Mouse (Mus musculus) neural tube, embryonic 12.5 days (tissue): Measurements from ENCODE around the gene Ovgp1. TPM values are rescaled to one million over a fixed set of nuclear protein-coding genes. Genes with fewer than 3 reads are reported as not detected.
"Not testable (repeated sequence)": the region's sequence is repeated elsewhere in the genome, so short reads cannot be mapped to it uniquely, and the experiment has no call there.

ENCODE experiments used
- ATAC-seq: fragments of 200-750 bp; cut with Nextera tagmentation; 2 replicates; pipeline ENCODE4 v1.8.0; 2017; ENCODE audit warnings: low read depth, mild to moderate bottlenecking, moderate TSS enrichment, moderate library complexity; ENCODE audit not compliant: low FRiP score
- H3K27ac ChIP-seq: fragments of 300-500 bp; sonication (generic); 2 replicates; pipeline ENCODE4 v1.5.1; 2016
- H3K27me3 ChIP-seq: fragments of 300-500 bp; sonication (generic); replicated peaks from 2 replicates; pipeline ENCODE4 v1.6.1; 2016; ENCODE audit warnings: mild to moderate bottlenecking
- H3K36me3 ChIP-seq: fragments of 300-500 bp; sonication (generic); 2 replicates; pipeline ENCODE4 v1.6.1; 2016; ENCODE audit warnings: mild to moderate bottlenecking
- H3K4me1 ChIP-seq: fragments of 300-500 bp; sonication (generic); 2 replicates; pipeline ENCODE4 v1.6.1; 2016
- H3K4me2 ChIP-seq: fragments of 300-500 bp; sonication (generic); replicated peaks from 2 replicates; pipeline ENCODE4 v1.6.1; 2016; ENCODE audit warnings: mild to moderate bottlenecking
- H3K4me3 ChIP-seq: fragments of 300-500 bp; sonication (generic); 2 replicates; pipeline ENCODE4 v1.5.1; 2016
- H3K9ac ChIP-seq: fragments of 300-500 bp; sonication (generic); 2 replicates; pipeline ENCODE4 v1.6.1; 2016; ENCODE audit warnings: mild to moderate bottlenecking
- H3K9me3 ChIP-seq: fragments of 300-500 bp; sonication (generic); 2 replicates; pipeline ENCODE4 v1.6.1; 2016; ENCODE audit warnings: mild to moderate bottlenecking
- WGBS: fragments of 180-500 bp; shearing (Covaris S2); methylation state at CpG from one replicate; pipeline ENCODE4 v1.1.7; 2016; 5-methylcytosine and 5-hydroxymethylcytosine counted together
- polyA plus RNA-seq: library from polyadenylated mRNA; unstranded; fragments of >200 nt; fragmentation: Nextera tagmentation; extraction: Ambion mirVana; gene quantifications from 2 replicates; pipeline ENCODE4 v1.2.1, GENCODE M21; 2016

Gene Ovgp1
- polyA plus RNA-seq, 1 experiment from 2014 or later, result 3.1 TPM

DNA sequence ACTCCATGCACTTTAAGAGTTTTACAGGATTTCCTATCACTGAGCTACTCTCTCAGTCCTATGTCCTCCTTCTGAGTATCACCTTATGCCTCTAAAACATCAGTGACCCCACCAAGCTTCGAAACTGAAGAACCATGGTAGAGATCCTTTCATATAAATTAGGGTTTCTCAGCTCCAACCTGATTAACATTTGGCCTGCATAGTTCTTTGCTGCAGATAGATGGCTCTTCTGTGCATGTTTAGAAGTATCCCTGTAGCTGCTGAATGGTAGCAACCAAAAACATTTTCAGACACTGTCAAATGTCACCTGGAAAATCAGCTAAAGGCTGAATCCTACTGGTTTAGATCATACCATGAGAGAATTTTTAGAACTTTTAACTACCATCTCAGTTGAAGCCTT, 16.3 kb upstream of the Ovgp1 start:
- H3K9me3 ChIP-seq, result no peaks in the 10 kb centered on the region
- H3K4me1 ChIP-seq, result peaks cover 23% of the 10 kb centered on the region
- no peak for ATAC-seq
- H3K27me3 ChIP-seq, result no peaks in the 10 kb centered on the region
- 95% methylated on average over 1 of the region's 1 CpGs for WGBS
- H3K27ac ChIP-seq, result no peak overlapping the region
- H3K4me2 ChIP-seq, result peak overlapping the region; percentile 77; the same call in 1 of the 2 replicates
- H3K4me3 ChIP-seq, result no peak overlapping the region
- peaks cover 31% of the 10 kb centered on the region for H3K36me3 ChIP-seq
- H3K9ac ChIP-seq, result no peak overlapping the region

DNA sequence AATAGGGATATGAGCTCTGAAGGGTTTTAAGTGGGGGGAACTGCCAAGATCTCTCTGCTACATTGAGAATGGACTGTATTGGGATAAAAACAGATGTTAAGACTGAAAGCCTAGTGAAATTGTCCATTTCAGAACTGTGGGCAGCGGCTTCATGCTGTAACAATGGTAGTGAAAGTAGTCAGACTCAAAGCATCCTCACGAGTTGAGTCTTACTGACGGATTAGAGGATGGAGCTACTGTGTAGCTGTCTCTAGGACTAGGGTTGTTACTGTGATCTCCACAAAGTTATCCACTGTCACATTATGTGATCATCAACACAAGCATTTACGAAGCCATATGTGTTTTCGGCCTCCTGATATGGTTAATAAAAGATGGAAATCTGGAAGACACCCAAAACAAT, 15.3 kb upstream of the Ovgp1 start:
- Histone ChIP-seq H3K4me2 (peak overlapping the region; percentile 77), H3K4me3 (peak overlapping the region; percentile 83), H3K27me3 (no peaks in the 10 kb centered on the region), H3K27ac (no peak overlapping the region), H3K9ac (peak overlapping the region; percentile 93), H3K9me3 (no peaks in the 10 kb centered on the region), H3K4me1 (peaks cover 23% of the 10 kb centered on the region), H3K36me3 (peaks cover 32% of the 10 kb centered on the region)
- no peak for ATAC-seq
- 47% methylated on average over 5 of the region's 5 CpGs for WGBS

DNA sequence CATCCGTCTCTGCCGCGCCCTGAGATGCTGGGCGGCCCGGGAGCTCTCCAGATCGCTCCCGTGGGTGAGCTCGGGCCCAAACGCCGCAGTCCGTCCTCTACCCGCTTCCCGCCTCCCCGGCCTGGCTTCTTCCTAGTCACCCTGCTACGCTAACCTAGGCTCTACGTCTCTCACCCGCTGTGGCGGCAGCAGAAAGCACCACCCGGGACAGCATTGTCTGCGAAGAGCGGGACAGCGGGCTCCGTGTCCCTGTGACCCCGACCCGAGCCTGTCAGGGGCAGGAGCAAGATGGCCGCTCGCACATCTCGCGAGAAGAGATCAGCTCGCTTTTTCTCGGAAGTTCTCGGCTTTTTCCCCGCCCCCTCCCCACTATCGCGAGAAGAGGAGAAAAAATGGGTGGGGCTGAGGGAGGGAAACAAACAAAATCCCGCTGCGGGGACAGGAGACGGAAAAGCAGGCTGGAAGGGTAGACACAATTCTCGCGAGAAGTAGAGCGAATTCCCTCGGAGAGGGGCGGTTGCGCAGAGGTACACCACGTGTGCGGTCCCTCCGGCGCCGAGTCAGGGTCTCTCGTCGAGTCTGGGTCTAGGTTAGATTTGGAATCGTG, 14.4 kb upstream of the Ovgp1 start, which contains the start of gene Wdr77:
Gene Wdr77, plus strand, starts transcription at position 396 of the 607 bp plus-strand sequence.
- peak within 1 kb of the TSS; percentile 89 for H3K4me2 ChIP-seq
- peaks cover 23% of the 10 kb centered on the region for H3K4me1 ChIP-seq
- H3K36me3 ChIP-seq, result peaks cover 36% of the 10 kb centered on the region
- WGBS, result under 1% methylated on average over 52 of the region's 52 CpGs
- peak; percentile 98 for ATAC-seq
- peak within 1 kb of the TSS; percentile 72 for H3K27ac ChIP-seq
- H3K9me3 ChIP-seq, result no peaks in the 10 kb centered on the region
- H3K9ac ChIP-seq, result peak within 1 kb of the TSS; percentile 93
- H3K4me3 ChIP-seq, result peak within 1 kb of the TSS; percentile 83
- H3K27me3 ChIP-seq, result no peaks in the 10 kb centered on the region

DNA sequence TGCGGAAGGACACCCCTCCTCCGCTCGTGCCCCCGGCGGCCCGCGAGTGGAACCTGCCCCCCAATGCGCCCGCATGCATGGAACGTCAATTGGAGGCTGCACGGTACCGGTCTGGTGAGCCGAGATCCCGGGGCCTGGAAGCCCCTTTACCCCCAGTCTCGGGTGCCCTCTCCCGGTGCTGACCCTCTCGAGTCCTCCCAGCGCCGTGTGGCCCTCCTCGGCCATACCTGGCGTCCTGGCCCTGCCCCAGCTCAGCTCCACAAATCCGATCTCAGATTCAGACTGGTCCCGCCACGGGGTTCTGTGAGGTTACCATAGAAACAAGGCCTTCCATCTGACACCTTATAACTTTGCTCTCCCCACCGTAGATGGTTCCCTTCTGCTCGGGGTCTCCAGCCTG, 13.9 kb upstream of the Ovgp1 start:
- Histone ChIP-seq H3K27me3 (no peaks in the 10 kb centered on the region), H3K36me3 (peaks cover 38% of the 10 kb centered on the region), H3K4me2 (peak overlapping the region; percentile 89), H3K9ac (peak overlapping the region; percentile 93), H3K27ac (no peak overlapping the region), H3K4me1 (peaks cover 23% of the 10 kb centered on the region), H3K9me3 (no peaks in the 10 kb centered on the region), H3K4me3 (peak overlapping the region; percentile 83)
- peak; percentile 84 for ATAC-seq
- under 1% methylated on average over 26 of the region's 26 CpGs for WGBS

DNA sequence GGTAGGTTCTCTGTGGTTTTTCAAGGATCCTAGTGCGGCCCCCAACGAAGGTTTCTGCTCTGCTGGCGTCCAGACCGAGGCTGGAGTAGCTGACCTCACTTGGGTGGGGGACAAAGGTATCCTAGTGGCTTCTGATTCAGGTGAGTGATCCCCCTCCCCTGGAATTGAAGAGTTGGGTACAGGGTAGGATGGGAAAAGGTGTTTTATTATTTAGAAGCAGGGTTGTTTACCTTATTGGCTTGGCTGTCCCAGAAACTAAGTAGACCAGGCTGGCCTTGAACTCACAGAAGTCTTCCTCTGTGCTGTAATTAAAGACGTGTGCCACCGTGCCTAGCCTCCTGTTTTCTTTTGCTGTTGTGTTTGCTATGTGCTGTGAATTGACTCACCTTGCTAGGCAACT, 13.5 kb upstream of the Ovgp1 start, which contains the start of gene Atp5f1:
Gene Atp5f1, minus strand, starts transcription at position 101 of the 400 bp plus-strand sequence.
- Histone ChIP-seq H3K27ac (peak within 1 kb of the TSS; percentile 72), H3K4me1 (peaks cover 23% of the 10 kb centered on the region), H3K4me2 (peak within 1 kb of the TSS; percentile 89), H3K36me3 (peaks cover 38% of the 10 kb centered on the region), H3K9ac (peak within 1 kb of the TSS; percentile 93), H3K9me3 (no peaks in the 10 kb centered on the region), H3K27me3 (no peaks in the 10 kb centered on the region), H3K4me3 (peak within 1 kb of the TSS; percentile 83)
- WGBS, result 5% methylated on average over 6 of the region's 6 CpGs
- no peak; the same call in 1 of the 2 replicates for ATAC-seq

DNA sequence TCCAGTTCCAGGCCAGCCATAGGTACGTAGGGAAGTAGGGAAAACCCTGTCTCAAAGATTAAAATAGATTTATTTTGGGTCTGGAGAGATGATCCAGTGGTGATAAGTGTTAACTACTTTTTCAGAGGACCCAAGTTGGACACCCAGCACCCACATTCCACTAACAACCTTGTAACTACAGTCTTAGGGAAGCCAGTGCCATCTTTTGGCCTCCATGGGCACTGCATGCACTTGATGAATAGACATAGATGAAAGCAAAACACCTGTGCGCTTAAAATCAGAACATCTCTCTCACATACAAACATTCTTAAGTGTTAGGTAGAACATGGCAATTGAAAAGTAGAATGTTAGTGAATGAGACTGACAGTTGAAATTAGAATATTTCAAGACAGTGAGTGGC, 12.8 kb upstream of the Ovgp1 start:
- H3K27ac ChIP-seq, result no peak overlapping the region
- no peak overlapping the region for H3K4me3 ChIP-seq
- H3K9me3 ChIP-seq, result no peaks in the 10 kb centered on the region
- peak overlapping the region; percentile 89 for H3K4me2 ChIP-seq
- peaks cover 42% of the 10 kb centered on the region for H3K36me3 ChIP-seq
- H3K27me3 ChIP-seq, result no peaks in the 10 kb centered on the region
- H3K4me1 ChIP-seq, result peaks cover 23% of the 10 kb centered on the region
- H3K9ac ChIP-seq, result no peak overlapping the region
- no peak for ATAC-seq
- 95% methylated on average over 2 of the region's 2 CpGs for WGBS

DNA sequence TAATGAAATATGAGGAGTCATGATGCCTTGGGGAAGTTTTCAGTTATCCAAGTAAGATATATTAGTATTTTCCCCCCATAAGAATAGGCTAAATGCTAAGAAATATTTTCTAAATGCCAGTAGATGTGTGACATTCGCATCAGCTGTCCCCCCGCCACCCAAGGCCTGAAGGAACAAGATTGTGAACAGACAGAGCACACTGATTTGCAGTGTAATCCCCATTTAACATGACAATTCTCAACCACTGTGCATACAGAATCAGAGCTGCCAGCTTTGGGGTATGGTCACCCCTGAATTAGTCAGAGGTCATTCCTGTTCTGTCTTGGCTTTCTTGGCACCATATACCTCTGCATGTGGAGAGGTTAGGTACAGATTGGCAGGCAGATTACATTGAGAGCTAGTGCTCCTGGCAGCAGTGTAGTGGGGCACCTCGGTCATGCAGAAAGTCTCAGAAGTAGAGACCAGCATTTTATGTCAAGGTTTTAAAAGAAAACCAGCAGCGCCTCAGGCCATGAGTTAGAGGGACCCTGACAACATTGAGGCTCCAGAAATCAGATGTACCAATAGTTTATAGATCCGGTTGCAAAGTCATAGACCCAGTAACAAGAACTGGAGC, 1.6 kb upstream of the Ovgp1 start:
- Histone ChIP-seq H3K4me1 (no peaks in the 10 kb centered on the region), H3K4me3 (no peak overlapping the region), H3K9me3 (no peaks in the 10 kb centered on the region), H3K4me2 (no peak overlapping the region), H3K36me3 (peaks cover 33% of the 10 kb centered on the region), H3K27me3 (no peaks in the 10 kb centered on the region), H3K27ac (no peak overlapping the region), H3K9ac (no peak overlapping the region)
- WGBS, result 83% methylated on average over 5 of the region's 5 CpGs
- no peak for ATAC-seq

DNA sequence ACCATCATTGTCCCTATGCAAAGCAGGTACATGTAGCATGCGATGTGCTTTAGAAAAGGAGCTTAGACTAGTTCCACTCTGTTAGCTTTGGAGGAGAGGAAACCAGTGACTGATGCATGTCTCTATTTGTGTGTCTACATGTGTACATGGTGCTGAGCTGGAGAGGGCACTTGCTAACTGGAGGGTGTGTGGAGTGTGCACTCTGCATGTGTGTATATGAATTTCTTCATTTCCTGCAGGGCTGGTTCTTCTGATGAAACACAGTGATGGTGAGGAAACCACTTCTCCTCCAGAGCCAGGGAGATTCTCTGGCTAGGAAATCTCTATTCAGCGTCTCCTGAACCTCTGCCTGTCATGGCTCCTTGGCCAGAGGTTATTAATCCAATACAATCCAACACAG, 663 bp downstream of the Ovgp1 start:
- H3K36me3 ChIP-seq, result peaks cover 11% of the 10 kb centered on the region

DNA sequence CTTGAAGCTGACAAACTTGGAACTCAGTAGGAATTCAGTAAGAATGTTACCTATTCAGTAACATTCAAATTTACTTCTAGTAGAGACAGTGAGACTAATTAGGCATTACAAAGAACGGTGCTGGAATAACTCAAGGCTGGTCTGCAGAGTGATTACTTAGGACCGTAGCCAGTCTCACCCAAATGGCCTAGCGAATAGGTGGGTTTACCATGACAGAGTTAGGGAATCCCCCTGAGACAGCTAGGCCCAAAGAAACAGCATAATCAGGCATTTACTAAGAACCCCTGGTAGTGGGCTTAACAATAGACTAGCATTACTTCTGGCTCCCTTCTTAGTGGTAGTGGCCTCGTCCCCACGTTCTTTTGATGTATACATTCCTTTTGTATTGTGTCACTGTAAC, 16.1 kb downstream of the Ovgp1 start:
- not testable (repeated sequence) for H3K36me3 ChIP-seq, H3K4me2 ChIP-seq, H3K27me3 ChIP-seq, ATAC-seq, H3K9ac ChIP-seq, H3K4me1 ChIP-seq, H3K27ac ChIP-seq, H3K4me3 ChIP-seq, H3K9me3 ChIP-seq
- 54% methylated on average over 5 of the region's 5 CpGs for WGBS

More for the DNA sequence above, 663 bp downstream of the Ovgp1 start:
- no peaks in the 10 kb centered on the region for H3K4me1 ChIP-seq
- no peak overlapping the region for H3K27ac ChIP-seq
- H3K27me3 ChIP-seq, result no peaks in the 10 kb centered on the region
- 98% methylated on average over 2 of the region's 2 CpGs for WGBS
- H3K4me2 ChIP-seq, result no peak overlapping the region
- no peaks in the 10 kb centered on the region for H3K9me3 ChIP-seq
- H3K4me3 ChIP-seq, result no peak overlapping the region
- no peak for ATAC-seq
- H3K9ac ChIP-seq, result no peak overlapping the region

DNA sequence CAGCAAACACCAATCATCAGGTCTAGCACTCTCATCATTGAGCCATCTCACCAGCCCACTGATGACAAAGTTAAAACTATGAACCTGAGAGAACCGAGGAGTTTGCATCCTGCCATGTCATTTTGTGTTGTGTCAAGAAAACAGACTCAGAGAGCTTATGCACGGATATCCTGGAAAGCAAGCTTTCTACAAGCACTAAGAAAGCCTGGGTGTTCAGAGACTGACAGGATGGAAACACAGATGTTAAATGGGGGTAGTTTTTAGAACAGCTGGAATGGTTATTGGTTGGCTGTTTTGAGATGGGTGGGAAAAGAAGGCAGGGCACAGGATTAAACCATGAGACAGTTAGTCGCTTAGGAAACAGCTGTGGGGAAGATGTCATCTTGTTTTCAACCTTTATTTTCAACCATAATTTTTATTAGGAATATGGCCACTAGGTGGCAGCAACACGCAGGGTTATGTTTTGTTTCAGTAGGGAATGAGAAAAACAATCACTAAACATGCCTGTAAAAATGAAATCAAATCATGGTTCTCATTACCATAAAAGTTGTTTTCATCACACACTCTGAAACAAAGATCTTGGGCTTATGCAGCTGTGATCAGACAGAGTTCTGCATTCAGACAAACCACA, 18.3 kb downstream of the Ovgp1 start:
- Histone ChIP-seq H3K4me3 (no peak overlapping the region), H3K27ac (no peak overlapping the region), H3K4me2 (no peak overlapping the region), H3K9ac (no peak overlapping the region), H3K9me3 (no peaks in the 10 kb centered on the region), H3K4me1 (no peaks in the 10 kb centered on the region), H3K27me3 (no peaks in the 10 kb centered on the region), H3K36me3 (no peaks in the 10 kb centered on the region)
- ATAC-seq, result no peak
- WGBS, result 37% methylated on average over 4 of the region's 4 CpGs

DNA sequence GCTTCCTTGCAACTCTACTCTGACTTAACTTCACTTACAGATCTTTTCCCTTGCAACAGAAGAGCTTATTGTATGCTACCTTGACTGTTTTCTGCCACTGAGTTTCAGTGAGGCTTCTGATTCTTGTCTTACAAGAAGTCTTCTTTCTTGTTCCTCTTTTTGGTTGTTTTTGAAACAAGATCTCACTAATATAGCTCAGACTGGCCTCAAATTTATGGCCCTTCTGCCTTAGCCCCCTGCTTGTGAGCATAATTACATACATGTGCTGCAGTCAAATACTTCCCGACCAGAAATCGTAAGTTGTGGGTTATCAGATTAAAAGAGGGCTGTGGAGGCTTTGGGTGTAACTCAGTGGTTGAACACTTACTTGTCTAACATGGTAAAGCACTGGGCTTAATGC, 21.2 kb downstream of the Ovgp1 start:
- no peaks in the 10 kb centered on the region for H3K27me3 ChIP-seq
- no peak for ATAC-seq
- 72% methylated on average over 2 of the region's 2 CpGs for WGBS
- H3K4me2 ChIP-seq, result no peak overlapping the region
- no peaks in the 10 kb centered on the region for H3K36me3 ChIP-seq
- H3K9me3 ChIP-seq, result no peaks in the 10 kb centered on the region
- H3K4me1 ChIP-seq, result no peaks in the 10 kb centered on the region
- no peak overlapping the region for H3K4me3 ChIP-seq
- H3K27ac ChIP-seq, result no peak overlapping the region
- H3K9ac ChIP-seq, result no peak overlapping the region

DNA sequence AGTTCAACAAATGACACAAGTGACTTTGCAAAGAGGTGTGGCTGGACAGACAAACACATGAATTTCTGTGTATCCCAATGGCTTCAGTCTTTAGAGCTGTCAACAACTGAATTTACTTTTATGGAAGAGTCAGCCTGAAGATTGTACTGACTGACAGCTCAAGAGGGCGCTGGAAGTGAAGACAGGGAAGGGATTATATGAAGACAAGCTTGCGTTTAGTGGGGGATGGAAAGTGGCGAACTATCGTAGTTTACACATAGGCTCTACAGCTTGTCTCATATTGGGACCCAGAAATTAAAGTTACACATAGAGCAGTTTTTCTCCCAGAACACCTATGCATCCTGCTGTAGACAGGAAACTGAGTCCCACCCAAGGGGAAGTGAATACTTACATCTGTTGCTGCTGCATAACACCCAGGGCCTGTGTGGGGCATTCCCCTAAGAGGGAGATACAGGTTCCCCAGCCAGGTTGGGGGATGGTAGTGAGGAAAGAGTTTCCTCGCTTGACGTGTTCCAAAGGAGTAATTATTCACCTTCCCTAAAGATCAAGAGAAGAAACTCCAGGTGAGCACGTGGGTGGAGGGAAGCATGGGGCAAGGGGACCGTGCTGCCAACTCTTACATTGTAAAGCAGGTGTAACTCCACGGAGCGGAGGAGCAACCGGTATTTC, 27.3 kb downstream of the Ovgp1 start:
- H3K4me2 ChIP-seq, result peak overlapping the region; percentile 49
- H3K36me3 ChIP-seq, result no peaks in the 10 kb centered on the region
- WGBS, result 23% methylated on average over 11 of the region's 11 CpGs
- ATAC-seq, result no peak; the same call in 1 of the 2 replicates
- no peaks in the 10 kb centered on the region for H3K27me3 ChIP-seq
- H3K4me3 ChIP-seq, result no peak overlapping the region
- no peak overlapping the region for H3K27ac ChIP-seq
- no peak overlapping the region for H3K9ac ChIP-seq
- H3K9me3 ChIP-seq, result no peaks in the 10 kb centered on the region
- H3K4me1 ChIP-seq, result peaks cover 8% of the 10 kb centered on the region; the same call in 1 of the 2 replicates
